Mouse (Mus musculus) 3T3-L1 (cell line): ENCODE results near the gene Mroh7.

Experiments
- DNase-seq: peaks from one replicate; pipeline ENCODE4 v3.0.0-alpha.2; 2015; ENCODE audit warnings: low read depth, low spot score

Mroh7 gene

DNA sequence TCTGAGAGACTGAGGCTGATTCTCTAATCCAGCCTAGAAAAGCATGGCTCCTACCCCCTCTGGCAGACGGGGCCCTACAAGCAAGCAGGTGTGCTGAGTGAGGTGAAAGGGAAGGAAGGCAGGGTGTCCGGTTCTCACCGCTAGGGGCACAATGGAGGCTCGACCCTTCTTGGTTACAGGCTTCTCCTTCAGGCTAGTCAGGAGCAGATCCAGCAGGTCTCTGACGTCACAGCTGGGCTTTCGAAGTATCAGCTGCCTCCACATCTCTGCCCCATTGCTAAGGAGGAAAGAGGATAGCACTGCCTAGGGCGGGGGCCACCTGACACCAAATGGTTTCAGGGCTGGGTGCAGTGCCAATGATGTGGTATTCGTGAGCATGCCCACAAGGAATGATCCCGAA, 30.7 kb downstream of the Mroh7 start:
- DNase-seq, result peak; percentile 60

DNA sequence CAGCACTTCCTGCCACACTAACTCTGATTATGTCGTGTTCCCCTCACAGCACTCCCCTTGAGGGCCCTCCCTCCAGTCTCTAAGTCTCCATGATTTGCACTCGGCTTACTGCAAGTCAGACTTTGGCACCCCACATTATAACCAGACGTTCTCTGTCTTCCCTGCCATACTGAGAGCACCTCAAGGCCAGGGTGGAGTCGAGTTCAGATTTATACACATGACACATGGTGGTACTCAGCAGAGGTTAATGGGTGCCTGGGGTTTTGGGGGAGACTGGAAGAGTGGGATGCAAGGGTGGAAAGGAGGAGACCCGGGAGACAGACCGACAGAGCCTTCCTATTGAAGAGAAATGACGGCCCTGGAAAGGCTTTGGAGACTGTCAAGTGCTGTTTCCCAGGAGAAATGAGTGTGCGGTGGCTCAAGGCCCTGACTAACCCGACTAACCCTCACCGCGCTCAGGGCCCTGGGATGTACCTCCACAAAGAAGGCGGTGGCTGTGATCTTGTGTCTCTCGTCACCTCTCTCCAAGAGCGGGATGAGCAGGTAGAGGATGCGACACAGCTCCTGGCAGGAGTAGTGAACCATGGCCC, 36.8 kb downstream of the Mroh7 start:
- peak; percentile 53 for DNase-seq

GRCm38 (mm10) chr4:106688636-106689296, 42.0 kb downstream of the Mroh7 start:
- DNase-seq, result no peak

- no peak for DNase-seq
Observed at GRCm38 (mm10) chr4:106680955-106681354, 49.8 kb downstream of the Mroh7 start.

DNA sequence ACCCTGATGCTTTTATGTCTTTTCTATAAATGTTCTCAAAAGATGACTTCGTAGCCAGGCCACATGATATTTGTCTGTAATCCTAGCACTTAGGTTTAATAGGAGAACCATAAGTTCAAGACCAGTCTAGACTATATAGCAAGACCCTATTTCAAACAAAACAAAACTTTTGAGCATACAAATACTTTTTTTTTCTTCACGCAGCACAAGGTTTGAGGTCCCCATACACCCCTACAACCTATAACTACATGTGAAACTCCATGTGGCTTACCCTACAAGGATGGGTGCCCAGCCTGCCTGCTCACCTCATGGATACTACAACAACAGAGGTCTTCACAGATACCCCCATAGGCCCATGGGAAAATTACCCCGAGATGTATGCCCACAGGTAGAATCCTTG, 51.6 kb downstream of the Mroh7 start:
- no peak for DNase-seq

GRCm38 (mm10) chr4:106678442-106679118, 52.1 kb downstream of the Mroh7 start, which contains the start of gene Ttc4:
TSS of gene Ttc4 (minus strand) at chr4:106678944.
- DNase-seq, result peak; percentile 93

GRCm38 (mm10) chr4:106676749-106677148, 54.0 kb downstream of the Mroh7 start:
- no peak for DNase-seq

GRCm38 (mm10) chr4:106666546-106666945, 64.2 kb downstream of the Mroh7 start:
- no peak for DNase-seq

GRCm38 (mm10) chr4:106665673-106666072, 65.1 kb downstream of the Mroh7 start:
- no peak for DNase-seq

- DNase-seq, result no peak
Observed at GRCm38 (mm10) chr4:106665269-106665668, 65.5 kb downstream of the Mroh7 start.

- DNase-seq, result no peak
Observed at GRCm38 (mm10) chr4:106664697-106665096, 66.0 kb downstream of the Mroh7 start.

DNA sequence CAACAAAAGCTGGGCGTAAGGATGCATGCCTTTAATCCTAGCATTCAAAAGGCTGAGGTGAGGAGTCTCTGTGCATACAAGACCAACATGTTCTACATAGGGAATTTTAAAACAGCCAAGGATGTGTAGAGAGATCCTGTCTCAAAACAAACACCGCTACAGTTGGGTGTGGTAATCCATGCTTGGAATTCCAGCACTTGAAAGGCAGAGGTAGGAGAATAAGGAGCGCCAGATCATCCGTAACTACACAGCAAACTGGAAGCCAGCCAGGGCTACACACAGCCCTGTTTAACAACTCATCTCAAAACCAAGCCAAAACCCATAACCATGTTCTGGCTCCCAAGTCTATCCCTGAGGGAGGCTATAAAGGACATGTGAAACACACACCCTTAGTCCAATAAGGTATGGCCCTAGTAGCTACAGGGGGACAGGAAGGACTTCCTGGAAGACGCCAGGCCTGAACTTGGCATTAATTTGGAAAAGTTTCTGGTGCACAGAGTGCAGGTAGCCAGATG, 66.7 kb downstream of the Mroh7 start:
- DNase-seq, result no peak

DNA sequence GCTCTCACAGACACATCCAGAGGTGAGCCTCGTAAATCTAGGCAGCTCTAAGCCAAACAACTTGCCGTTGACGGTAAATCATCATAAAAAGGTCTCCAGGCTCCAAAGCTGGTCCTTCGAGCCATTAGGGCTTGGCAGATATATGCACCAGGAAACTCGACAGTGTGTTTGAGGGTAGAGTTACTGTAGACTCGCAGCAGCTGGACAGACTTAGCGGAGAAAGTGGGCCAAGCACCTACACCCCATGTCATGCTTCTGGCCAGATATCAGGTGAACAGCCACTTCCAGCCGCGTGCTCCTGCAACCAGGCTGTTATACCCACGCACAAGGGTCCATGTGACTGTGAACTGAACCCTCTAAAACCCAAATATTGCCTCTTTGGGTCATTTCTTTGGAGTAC, 75.0 kb downstream of the Mroh7 start:
- DNase-seq, result no peak

DNA sequence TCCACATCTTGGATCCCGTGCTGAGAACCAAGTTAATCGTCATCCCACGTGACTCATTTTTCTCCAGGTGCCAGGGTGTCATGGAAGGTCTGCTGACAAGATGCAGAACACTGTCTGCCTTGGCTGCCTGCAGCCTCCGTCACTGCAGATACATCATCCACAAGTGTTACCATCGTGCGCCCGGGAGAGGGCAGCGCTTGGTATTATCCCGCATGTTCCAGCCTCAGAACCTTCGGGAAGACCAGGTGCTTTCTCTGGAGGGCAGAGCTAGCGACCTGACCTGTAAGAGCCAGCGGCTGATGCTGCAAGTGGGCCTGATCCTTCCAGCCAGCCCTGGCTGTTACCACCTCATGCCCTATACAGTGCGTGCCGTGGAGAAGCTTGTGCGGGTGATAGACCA, 77.7 kb downstream of the Mroh7 start:
- DNase-seq, result no peak

DNA sequence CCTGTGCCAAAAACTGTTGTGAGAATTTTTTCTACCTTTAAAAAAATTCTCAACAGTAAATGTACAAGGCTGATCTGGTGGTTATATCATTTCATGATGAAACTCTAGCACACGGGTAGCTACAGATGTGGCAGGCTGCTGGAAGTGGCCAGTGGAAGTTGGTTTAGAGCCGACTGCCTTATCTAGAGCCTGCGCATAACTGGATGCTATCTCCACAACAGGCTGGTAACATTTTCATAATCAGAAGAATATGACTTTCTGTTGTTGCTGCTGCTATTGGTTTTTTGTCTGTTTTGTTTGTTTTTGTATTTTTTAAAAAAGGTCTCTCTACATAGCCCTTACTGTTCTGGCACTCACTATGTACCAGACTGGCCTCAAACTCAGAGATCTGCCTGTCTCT, 78.2 kb downstream of the Mroh7 start:
- no peak for DNase-seq

DNA sequence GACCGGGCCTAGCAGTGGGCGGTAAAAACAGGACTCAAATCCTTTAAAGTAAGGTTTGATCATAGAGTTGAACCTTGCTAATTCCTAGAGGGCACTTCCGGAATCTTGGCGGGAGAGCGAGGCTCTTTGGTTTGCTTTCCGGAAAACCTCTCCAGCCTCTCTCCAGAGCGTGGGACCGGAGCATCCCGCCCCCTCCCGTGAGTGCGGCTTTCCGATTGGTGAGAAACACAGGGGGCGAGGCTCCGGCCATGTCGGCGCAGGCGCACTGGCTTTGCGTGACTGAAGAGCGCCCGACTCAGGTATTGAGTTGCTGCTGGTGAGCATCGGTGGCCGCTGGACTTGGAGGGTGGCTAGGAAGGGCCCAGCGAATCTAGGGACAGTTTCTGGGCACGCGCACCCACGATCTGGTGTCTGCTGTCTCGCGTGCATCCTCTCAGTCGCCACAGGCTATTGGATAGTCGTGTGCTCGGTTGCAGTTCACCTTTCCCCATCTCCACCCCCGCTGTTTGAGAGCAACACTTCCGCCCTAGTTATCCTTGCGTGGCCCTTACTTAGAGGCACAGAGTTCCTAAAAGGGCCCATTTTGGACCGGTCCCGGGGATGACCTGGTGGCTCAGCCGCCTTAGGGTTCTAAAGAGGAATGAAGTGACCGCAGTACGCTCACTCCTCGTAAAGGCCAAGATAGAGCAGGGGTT, 79.7 kb downstream of the Mroh7 start, which contains the start of gene Pars2:
Gene Pars2 (plus strand): TSS at position 237 of the 695 bp plus-strand sequence.
- DNase-seq, result peak; percentile 96

DNA sequence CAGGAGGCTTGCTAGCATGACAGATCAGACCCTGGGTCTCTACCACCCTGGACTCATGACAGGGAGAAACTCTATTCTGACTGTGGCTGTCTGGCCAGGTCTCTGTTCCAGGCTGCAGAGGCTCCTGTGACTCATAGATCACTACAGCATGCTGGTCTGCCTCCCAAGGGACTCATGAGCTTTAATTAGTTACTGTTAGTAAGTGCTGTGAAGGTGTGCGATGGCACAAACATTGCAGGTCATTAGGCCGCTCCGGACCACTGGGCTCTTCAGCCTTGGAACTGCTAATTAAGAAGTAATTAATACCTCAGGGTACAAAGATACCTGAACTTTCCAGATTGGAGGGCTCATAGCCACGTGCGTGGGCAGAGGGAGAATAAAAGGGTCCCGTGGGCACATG, 83.6 kb downstream of the Mroh7 start:
- peak; percentile 55 for DNase-seq

GRCm38 (mm10) chr4:106645797-106646196, 84.9 kb downstream of the Mroh7 start:
- no peak for DNase-seq

GRCm38 (mm10) chr4:106644218-106644610, 86.5 kb downstream of the Mroh7 start:
- no peak for DNase-seq

DNA sequence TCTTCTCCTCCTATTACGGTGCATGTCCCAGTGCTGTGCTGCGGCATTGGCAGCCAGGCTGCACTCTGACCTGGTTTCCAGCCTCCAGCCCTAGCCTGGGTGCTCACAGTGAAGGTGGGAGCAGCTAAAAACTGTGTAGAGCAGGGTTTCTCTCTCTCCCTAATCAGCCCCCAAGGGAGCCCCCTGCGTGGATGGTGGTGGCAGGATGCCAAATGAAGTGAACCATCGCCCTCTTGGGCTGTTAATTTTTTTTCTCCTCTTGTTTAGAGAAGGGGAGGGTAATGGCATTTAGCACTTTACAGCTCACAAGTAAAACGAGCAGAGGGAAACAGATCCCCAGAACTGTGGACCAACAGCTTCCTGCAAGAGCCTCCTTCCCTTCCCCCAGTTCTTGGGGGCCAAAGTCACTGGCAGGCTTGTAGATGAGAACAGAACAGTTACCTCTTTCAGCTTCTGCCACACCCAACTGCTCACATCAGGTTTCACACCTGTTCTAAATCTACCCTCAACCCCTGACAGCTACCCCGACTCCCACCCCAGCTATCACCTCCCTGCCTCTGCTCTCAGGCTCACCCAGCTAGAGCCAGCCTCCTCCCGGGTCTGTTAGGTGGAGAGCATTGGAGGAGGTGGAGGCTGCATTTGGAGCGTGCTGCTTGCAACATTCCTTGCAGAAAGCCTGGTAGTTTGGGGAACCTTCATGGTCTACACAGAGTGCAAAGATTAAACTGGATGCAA, 87.1 kb downstream of the Mroh7 start:
- DNase-seq, result no peak

- DNase-seq, result no peak
Observed at GRCm38 (mm10) chr4:106634086-106634479, 96.6 kb downstream of the Mroh7 start.
